Mouse (Mus musculus) cerebellum, adult 2 months (tissue): ENCODE results near the gene Slc4a4. TPM values are rescaled to one million over a fixed set of nuclear protein-coding genes. Genes with fewer than 3 reads are reported as not detected.

Experiments
- DNase-seq, 2 experiments: peaks; one replicate each; pipeline ENCODE4 v3.0.0; 2021
- H3K27ac ChIP-seq: fragments of 200-500 bp; 2 replicates; pipeline ENCODE4 v1.5.1; 2012; ENCODE audit warnings: low read length, control low read depth, inconsistent platforms; ENCODE audit not compliant: insufficient read depth
- H3K27me3 ChIP-seq: fragments of 200-500 bp; 2 replicates; pipeline ENCODE4 v1.6.1; 2012; ENCODE audit warnings: inconsistent platforms, mild to moderate bottlenecking, low read length, moderate library complexity; ENCODE audit not compliant: control insufficient read depth, insufficient read depth
- H3K4me1 ChIP-seq: fragments of 200-500 bp; 2 replicates; pipeline ENCODE4 v1.6.1; 2011; ENCODE audit warnings: low read length; ENCODE audit not compliant: control insufficient read depth, insufficient read depth
- H3K4me3 ChIP-seq: fragments of 200-500 bp; replicated peaks from 2 replicates; pipeline ENCODE3; 2011; ENCODE audit warnings: mild to moderate bottlenecking, low read depth, low read length, control low read depth; ENCODE audit not compliant: insufficient read depth
- CTCF ChIP-seq: fragments of 200-500 bp; IDR thresholded peaks from 2 replicates; pipeline ENCODE4 v1.5.1; 2011; ENCODE audit warnings: low read depth, mild to moderate bottlenecking, control low read depth, low read length, moderate library complexity, borderline replicate concordance; ENCODE audit not compliant: insufficient read depth
- POLR2A ChIP-seq: fragments of 200-500 bp; IDR thresholded peaks from 2 replicates; pipeline ENCODE4 v1.6.1; 2011; ENCODE audit warnings: low read length, control low read depth, borderline replicate concordance; ENCODE audit not compliant: insufficient read depth
- WGBS: fragments of 180-500 bp; shearing (Covaris S2); methylation state at CpG from one replicate; pipeline ENCODE4 v1.1.7; 2018; 5-methylcytosine and 5-hydroxymethylcytosine counted together
- polyA plus RNA-seq: library from polyadenylated mRNA; depleted of rRNA; stranded (reverse); fragments of >200 nt; gene quantifications from 2 replicates; pipeline ENCODE4 v1.2.3, GENCODE M21; 2012

Slc4a4 gene
- polyA plus RNA-seq, 1 experiment = 118 TPM

DNA sequence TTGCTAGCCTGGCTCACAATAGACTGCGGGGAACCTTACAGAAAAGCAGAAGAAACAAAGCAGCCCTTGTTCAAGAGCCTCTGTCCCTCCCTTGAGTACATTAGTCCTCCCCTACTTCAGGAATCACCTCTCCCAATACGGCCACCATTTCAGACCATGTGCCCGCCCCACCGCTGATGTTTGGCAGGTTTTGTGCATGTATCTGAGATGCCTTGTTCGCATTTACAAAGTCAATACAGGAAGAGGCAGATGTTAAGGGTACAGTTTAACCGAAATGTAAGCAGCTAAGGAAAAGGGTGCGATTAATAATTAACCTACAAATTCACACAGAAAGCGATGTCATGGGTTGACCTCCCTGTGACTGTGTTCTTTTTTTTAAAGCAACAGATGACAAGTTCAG, 331.6 kb downstream of the Slc4a4 start:
- Histone ChIP-seq H3K27ac (no peak overlapping the region), H3K4me1 (no peaks in the 10 kb centered on the region; the same call in 1 of the 2 replicates), H3K27me3 (no peaks in the 10 kb centered on the region), H3K4me3 (no peak overlapping the region)
- WGBS = 87% methylated on average over 8 of the region's 8 CpGs
- DNase-seq = no peak
- TF ChIP-seq POLR2A (no peak), CTCF (no peak)

DNA sequence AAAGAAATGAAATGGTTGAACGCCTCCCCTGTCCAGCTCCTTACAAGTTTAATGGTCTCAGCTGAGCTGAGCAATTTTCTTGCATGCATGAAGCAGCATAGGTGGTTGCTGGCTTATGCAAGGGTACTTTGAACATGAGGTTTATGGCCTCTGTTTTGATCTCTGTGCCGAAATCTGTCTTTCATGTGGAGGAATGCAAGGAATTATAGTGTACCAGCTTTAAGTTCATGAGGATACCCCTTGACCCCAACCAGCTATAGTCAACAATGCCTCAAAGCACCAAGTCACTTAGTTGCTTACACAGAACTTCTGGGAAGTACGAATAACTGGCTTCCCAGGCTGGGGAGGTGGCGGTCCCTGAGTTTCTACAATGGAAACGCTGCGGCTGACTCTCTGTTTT, 332.1 kb downstream of the Slc4a4 start:
- WGBS = 87% methylated on average over 6 of the region's 6 CpGs
- DNase-seq = no peak
- Histone ChIP-seq H3K27ac (no peak overlapping the region), H3K4me3 (no peak overlapping the region), H3K4me1 (no peaks in the 10 kb centered on the region; the same call in 1 of the 2 replicates), H3K27me3 (no peaks in the 10 kb centered on the region)
- no peak for TF ChIP-seq CTCF

DNA sequence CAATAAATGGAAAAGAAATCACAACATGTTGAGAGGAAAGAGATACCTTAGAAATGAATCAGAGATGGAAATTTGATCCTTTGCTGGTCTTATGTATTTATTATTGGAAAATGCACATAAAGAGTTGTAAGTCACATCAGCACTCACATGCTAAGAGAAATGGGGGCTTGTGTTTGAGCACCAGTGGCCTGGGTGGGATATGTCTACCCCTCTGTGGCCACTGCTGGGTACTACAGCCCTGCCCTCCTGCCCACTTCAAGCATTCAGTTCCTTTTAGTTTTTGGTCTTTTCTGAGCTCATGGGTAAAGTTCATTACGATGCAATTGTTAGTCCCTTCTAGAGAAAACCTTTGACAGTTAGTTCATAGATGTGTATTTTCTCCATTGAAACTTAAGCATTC, 335.0 kb downstream of the Slc4a4 start:
- TF ChIP-seq POLR2A = no peak
- peak; percentile 55; the same call in 1 of the 2 replicates for TF ChIP-seq CTCF
- no peak for DNase-seq
- H3K27me3 ChIP-seq = no peaks in the 10 kb centered on the region
- H3K4me3 ChIP-seq = no peak overlapping the region
- 60% methylated on average over 1 of the region's 1 CpGs for WGBS
- H3K4me1 ChIP-seq = no peaks in the 10 kb centered on the region; the same call in 1 of the 2 replicates
- no peak overlapping the region for H3K27ac ChIP-seq

DNA sequence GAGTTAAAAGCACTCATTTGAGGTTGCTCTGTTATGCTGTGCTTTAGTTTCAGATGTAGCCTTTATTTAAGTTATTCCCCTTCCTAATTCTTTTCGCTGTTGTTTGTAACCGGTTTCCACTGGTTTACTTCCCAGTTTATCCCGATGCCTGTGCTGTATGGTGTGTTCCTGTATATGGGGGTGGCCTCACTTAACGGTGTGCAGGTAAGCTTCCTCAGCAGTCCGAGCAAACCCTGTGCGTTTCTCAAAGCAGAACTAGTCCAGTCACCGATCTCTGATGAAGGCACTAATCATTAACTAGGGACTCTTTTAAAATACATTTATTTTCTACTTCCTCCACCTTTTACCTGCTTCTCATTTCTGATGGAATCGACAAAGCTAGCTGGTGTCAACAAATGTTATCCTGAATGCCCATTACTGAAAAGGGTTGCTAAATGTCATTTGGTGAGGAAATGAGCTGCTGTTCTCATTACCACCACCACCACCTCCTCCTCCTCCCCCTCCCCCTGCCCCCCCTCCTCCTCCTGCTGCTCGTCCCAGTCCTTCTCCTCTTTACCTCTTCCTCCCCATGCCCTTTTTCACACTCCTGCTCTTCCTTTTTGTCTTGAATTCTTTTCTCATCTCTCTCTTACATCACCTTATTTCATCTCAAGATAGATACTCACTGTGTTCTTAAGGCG, 336.6 kb downstream of the Slc4a4 start:
- no peak for TF ChIP-seq POLR2A
- no peak for TF ChIP-seq CTCF
- Histone ChIP-seq H3K27me3 (no peaks in the 10 kb centered on the region), H3K4me3 (no peak overlapping the region), H3K4me1 (no peaks in the 10 kb centered on the region; the same call in 1 of the 2 replicates), H3K27ac (no peak overlapping the region)
- DNase-seq = no peak
- WGBS = 73% methylated on average over 10 of the region's 10 CpGs

DNA sequence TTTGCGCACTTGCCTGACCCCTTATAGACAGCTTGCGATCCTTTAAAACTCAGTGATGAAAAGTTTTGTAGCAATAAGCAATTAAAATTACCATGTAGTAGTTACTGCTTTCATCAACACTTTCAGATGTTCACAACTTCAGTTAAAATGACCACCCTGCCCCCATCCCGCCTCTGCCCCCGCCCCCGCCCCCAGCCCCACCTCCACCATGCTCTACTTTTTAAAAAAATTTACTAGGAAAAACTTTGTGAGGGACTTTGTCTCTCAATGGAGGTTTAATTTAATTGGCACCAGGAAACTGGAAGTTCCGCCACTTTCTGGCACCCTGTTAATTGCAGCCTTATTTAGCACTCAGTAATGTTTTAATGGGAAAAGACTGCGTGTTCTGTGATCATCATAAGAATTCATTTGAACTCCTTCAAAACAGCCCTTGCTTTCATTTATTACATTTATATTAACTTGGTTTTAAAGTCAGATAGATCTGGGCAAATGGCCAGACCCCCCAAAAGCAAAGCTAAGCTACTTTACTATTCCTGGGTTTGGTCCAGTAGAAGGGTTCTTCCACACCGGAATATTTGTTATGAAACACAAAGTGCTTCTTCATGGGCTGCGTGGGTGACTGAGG, 337.2 kb downstream of the Slc4a4 start:
- no peak for TF ChIP-seq CTCF
- no peak for TF ChIP-seq POLR2A
- peak in 1 of 2 experiments; percentile 37 for DNase-seq
- Histone ChIP-seq H3K4me3 (no peak overlapping the region), H3K4me1 (no peaks in the 10 kb centered on the region; the same call in 1 of the 2 replicates), H3K27me3 (no peaks in the 10 kb centered on the region), H3K27ac (no peak overlapping the region)
- WGBS = 63% methylated on average over 9 of the region's 9 CpGs

DNA sequence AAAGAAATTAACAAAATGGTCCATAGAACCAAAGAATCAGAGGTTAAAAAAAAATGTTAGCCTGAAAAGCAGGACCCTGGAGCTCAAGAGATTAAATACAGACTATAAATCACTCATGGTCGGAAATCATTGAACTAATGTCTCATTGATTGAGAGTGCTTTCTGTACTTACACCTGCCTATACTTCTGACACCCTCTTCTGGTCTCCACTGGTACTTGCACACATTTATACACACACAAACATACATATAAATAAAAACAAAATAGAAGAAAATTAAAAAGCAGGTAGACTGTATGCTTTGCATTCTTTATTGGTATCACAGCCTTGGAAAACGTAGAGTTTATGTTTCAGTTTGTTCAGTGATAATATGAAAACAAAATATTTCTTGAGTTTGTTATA, 341.3 kb downstream of the Slc4a4 start:
- H3K4me1 ChIP-seq = no peaks in the 10 kb centered on the region; the same call in 1 of the 2 replicates
- WGBS = 90% methylated on average over 2 of the region's 2 CpGs
- no peak for TF ChIP-seq POLR2A
- no peak for TF ChIP-seq CTCF
- no peak for DNase-seq
- no peaks in the 10 kb centered on the region for H3K27me3 ChIP-seq
- no peak overlapping the region for H3K4me3 ChIP-seq
- H3K27ac ChIP-seq = no peak overlapping the region

DNA sequence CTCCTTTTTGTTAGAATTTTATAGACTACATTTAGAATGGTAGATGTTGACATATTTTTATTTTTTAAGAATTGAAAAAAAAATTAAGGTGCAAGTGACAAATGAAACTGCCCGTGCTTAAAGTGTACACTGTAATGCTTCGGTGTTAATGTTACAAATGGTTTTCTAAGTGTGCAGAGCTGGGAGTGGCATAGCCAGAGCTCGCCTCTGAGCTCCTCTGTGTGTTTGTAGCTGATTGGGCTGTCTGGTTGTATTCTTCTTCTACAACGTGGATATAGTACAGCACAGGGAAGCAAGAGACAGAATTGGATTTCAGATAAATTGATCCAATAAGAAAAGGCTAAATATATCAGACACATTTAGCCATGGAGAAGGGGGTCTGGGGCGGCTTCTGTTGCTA, 343.0 kb downstream of the Slc4a4 start:
- Histone ChIP-seq H3K4me1 (no peaks in the 10 kb centered on the region), H3K4me3 (no peak overlapping the region), H3K27ac (no peak overlapping the region), H3K27me3 (no peaks in the 10 kb centered on the region)
- TF ChIP-seq CTCF = no peak
- no peak for TF ChIP-seq POLR2A
- 84% methylated on average over 5 of the region's 5 CpGs for WGBS
- DNase-seq = no peak

DNA sequence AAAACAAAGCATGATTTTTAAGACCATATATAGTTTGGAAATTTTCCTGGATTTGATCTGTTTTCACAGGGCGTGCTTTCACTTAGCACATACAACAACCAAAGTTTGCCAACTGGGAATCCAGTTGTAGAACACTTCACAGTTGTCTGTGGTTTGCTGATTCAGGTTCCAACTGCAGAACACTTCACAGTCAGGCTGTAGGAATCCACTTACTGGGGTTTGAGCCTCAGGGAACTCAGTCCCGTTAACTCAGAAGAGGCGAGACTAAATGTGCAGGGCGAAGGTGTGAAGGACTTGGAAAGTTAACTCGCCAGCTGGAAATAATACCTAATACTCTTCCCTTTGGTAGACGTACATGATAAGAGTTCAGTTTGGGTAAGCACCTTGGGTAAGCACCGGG, 345.7 kb downstream of the Slc4a4 start:
- TF ChIP-seq POLR2A (no peak), CTCF (no peak)
- no peak overlapping the region for H3K27ac ChIP-seq
- DNase-seq = no peak
- no peaks in the 10 kb centered on the region for H3K4me1 ChIP-seq
- WGBS = 91% methylated on average over 7 of the region's 7 CpGs
- H3K27me3 ChIP-seq = no peaks in the 10 kb centered on the region
- no peak overlapping the region for H3K4me3 ChIP-seq
